Mouse (Mus musculus) heart, embryonic 10.5 days (tissue): ENCODE measurements around the gene Hmgn2. TPM values are rescaled to one million over a fixed set of nuclear protein-coding genes. Genes with fewer than 3 reads are reported as not detected.
A peak's percentile ranks its signal among the peaks of the same experiment; 100 is the strongest.

Source experiments
- DNase-seq: peaks from one replicate; pipeline ENCODE4 v3.0.0-alpha.2; 2017; ENCODE audit warnings: low spot score
- H3K27ac ChIP-seq: fragments of 300-500 bp; sonication (generic); 2 replicates; pipeline ENCODE4 v1.5.1; 2016; ENCODE audit warnings: mild to moderate bottlenecking
- H3K27me3 ChIP-seq: fragments of 300-500 bp; sonication (generic); 2 replicates; pipeline ENCODE4 v1.6.1; 2016; ENCODE audit warnings: mild to moderate bottlenecking; ENCODE audit not compliant: poor library complexity, insufficient read depth, severe bottlenecking
- H3K36me3 ChIP-seq: fragments of 300-500 bp; sonication (generic); 2 replicates; pipeline ENCODE4 v1.6.1; 2016; ENCODE audit warnings: mild to moderate bottlenecking, moderate library complexity
- H3K4me1 ChIP-seq: fragments of 300-500 bp; sonication (generic); 2 replicates; pipeline ENCODE4 v1.6.1; 2016; ENCODE audit warnings: mild to moderate bottlenecking
- H3K4me3 ChIP-seq: fragments of 300-500 bp; sonication (generic); 2 replicates; pipeline ENCODE4 v1.5.1; 2016; ENCODE audit warnings: mild to moderate bottlenecking, moderate library complexity
- H3K9me3 ChIP-seq: fragments of 300-500 bp; sonication (generic); 2 replicates; pipeline ENCODE4 v1.6.1; 2016; ENCODE audit warnings: mild to moderate bottlenecking, moderate library complexity
- WGBS: fragments of 180-500 bp; shearing (Covaris S2); methylation state at CpG from one replicate; pipeline ENCODE4 v1.1.7; 2016; 5-methylcytosine and 5-hydroxymethylcytosine counted together
- polyA plus RNA-seq: library from polyadenylated mRNA; unstranded; fragments of >200 nt; fragmentation: Nextera tagmentation; extraction: Ambion mirVana; gene quantifications from 2 replicates; pipeline ENCODE4 v1.2.1, GENCODE M21; 2016

Gene Hmgn2
- polyA plus RNA-seq, 1 experiment from 2014 or later = 2,274 TPM

- Histone ChIP-seq H3K27me3 (no peaks in the 10 kb centered on the region), H3K36me3 (peaks cover 58% of the 10 kb centered on the region), H3K9me3 (no peaks in the 10 kb centered on the region), H3K4me1 (peaks cover 27% of the 10 kb centered on the region), H3K4me3 (peak overlapping the region; percentile 80), H3K27ac (no peak overlapping the region)
- DNase-seq = no peak
- 67% methylated on average over 8 of the region's 8 CpGs for WGBS
These were observed 792 bp upstream of the Hmgn2 start for GRCm38 (mm10) chr4:133969114-133969770.

GRCm38 (mm10) chr4:133967866-133968149 is 642 bp downstream of the Hmgn2 start:
- H3K4me1 ChIP-seq = peaks cover 27% of the 10 kb centered on the region
- no peaks in the 10 kb centered on the region for H3K27me3 ChIP-seq
- no peaks in the 10 kb centered on the region for H3K9me3 ChIP-seq
- DNase-seq = peak; percentile 97
- H3K27ac ChIP-seq = peak overlapping the region; percentile 100
- peaks cover 68% of the 10 kb centered on the region for H3K36me3 ChIP-seq
- WGBS = under 1% methylated on average over 29 of the region's 29 CpGs
- peak overlapping the region; percentile 80 for H3K4me3 ChIP-seq

- peak overlapping the region; percentile 80 for H3K4me3 ChIP-seq
- peaks cover 27% of the 10 kb centered on the region for H3K4me1 ChIP-seq
- H3K36me3 ChIP-seq = peaks cover 66% of the 10 kb centered on the region
- under 1% methylated on average over 80 of the region's 101 CpGs for whole genome bisulfite sequencing
- no peaks in the 10 kb centered on the region for H3K27me3 ChIP-seq
- H3K9me3 ChIP-seq = no peaks in the 10 kb centered on the region
- H3K27ac ChIP-seq = peak overlapping the region; percentile 100
- peak; percentile 97 for DNase-seq
These were observed 1.1 kb downstream of the Hmgn2 start for GRCm38 (mm10) chr4:133967138-133967865.

GRCm38 (mm10) chr4:133966271-133966940 is 2.0 kb downstream of the Hmgn2 start:
- peak overlapping the region; percentile 100; the same call in 1 of the 2 replicates for H3K27ac ChIP-seq
- no peak for DNase-seq
- 50% methylated on average over 12 of the region's 12 CpGs for WGBS
- H3K27me3 ChIP-seq = no peaks in the 10 kb centered on the region
- peaks cover 27% of the 10 kb centered on the region for H3K4me1 ChIP-seq
- no peaks in the 10 kb centered on the region for H3K9me3 ChIP-seq
- peaks cover 59% of the 10 kb centered on the region for H3K36me3 ChIP-seq
- H3K4me3 ChIP-seq = peak overlapping the region; percentile 80

- Histone ChIP-seq H3K4me1 (peaks cover 12% of the 10 kb centered on the region), H3K27me3 (no peaks in the 10 kb centered on the region), H3K4me3 (no peak overlapping the region), H3K9me3 (no peaks in the 10 kb centered on the region), H3K36me3 (peaks cover 39% of the 10 kb centered on the region), H3K27ac (no peak overlapping the region)
- DNase-seq = no peak
- 89% methylated on average over 7 of the region's 7 CpGs for WGBS
These were observed 5.9 kb downstream of the Hmgn2 start for GRCm38 (mm10) chr4:133962566-133962965.

- Histone ChIP-seq H3K27me3 (no peaks in the 10 kb centered on the region), H3K9me3 (no peaks in the 10 kb centered on the region), H3K27ac (no peak overlapping the region), H3K36me3 (peaks cover 14% of the 10 kb centered on the region), H3K4me3 (no peak overlapping the region), H3K4me1 (no peaks in the 10 kb centered on the region)
- WGBS = 76% methylated on average over 1 of the region's 1 CpGs
- peak; percentile 47 for DNase-seq
These were observed 9.6 kb downstream of the Hmgn2 start for GRCm38 (mm10) chr4:133958884-133959283.

- Histone ChIP-seq H3K9me3 (no peaks in the 10 kb centered on the region), H3K36me3 (no peaks in the 10 kb centered on the region), H3K27ac (no peak overlapping the region), H3K27me3 (no peaks in the 10 kb centered on the region), H3K4me3 (no peak overlapping the region), H3K4me1 (no peaks in the 10 kb centered on the region)
- peak; percentile 41 for DNase-seq
- WGBS = 84% methylated on average over 4 of the region's 4 CpGs
These were observed 12.1 kb downstream of the Hmgn2 start for GRCm38 (mm10) chr4:133956358-133956757.

GRCm38 (mm10) chr4:133946736-133947135 is 21.7 kb downstream of the Hmgn2 start:
- WGBS = 38% methylated on average over 4 of the region's 4 CpGs
- Histone ChIP-seq H3K36me3 (no peaks in the 10 kb centered on the region), H3K9me3 (no peaks in the 10 kb centered on the region), H3K4me1 (peaks cover 6% of the 10 kb centered on the region), H3K27me3 (no peaks in the 10 kb centered on the region), H3K27ac (no peak overlapping the region), H3K4me3 (no peak overlapping the region)
- DNase-seq = no peak

GRCm38 (mm10) chr4:133943791-133944190 is 24.7 kb downstream of the Hmgn2 start:
- Histone ChIP-seq H3K36me3 (no peaks in the 10 kb centered on the region), H3K27me3 (no peaks in the 10 kb centered on the region), H3K9me3 (no peaks in the 10 kb centered on the region), H3K27ac (no peak overlapping the region), H3K4me1 (peaks cover 20% of the 10 kb centered on the region), H3K4me3 (no peak overlapping the region)
- 72% methylated on average over 3 of the region's 3 CpGs for WGBS
- DNase-seq = no peak

GRCm38 (mm10) chr4:133942679-133943078 is 25.8 kb downstream of the Hmgn2 start:
- H3K9me3 ChIP-seq = no peaks in the 10 kb centered on the region
- H3K36me3 ChIP-seq = no peaks in the 10 kb centered on the region
- no peak overlapping the region for H3K4me3 ChIP-seq
- no peak overlapping the region for H3K27ac ChIP-seq
- DNase-seq = no peak
- peaks cover 27% of the 10 kb centered on the region for H3K4me1 ChIP-seq
- WGBS = 91% methylated on average over 4 of the region's 4 CpGs
- no peaks in the 10 kb centered on the region for H3K27me3 ChIP-seq

- Histone ChIP-seq H3K4me3 (peak overlapping the region; percentile 8; the same call in 1 of the 2 replicates), H3K36me3 (no peaks in the 10 kb centered on the region), H3K4me1 (peaks cover 32% of the 10 kb centered on the region), H3K27ac (peak overlapping the region; percentile 74), H3K27me3 (no peaks in the 10 kb centered on the region), H3K9me3 (no peaks in the 10 kb centered on the region)
- DNase-seq = no peak
- 13% methylated on average over 3 of the region's 3 CpGs for WGBS
These were observed 26.9 kb downstream of the Hmgn2 start for GRCm38 (mm10) chr4:133941576-133941975.

- Histone ChIP-seq H3K9me3 (no peaks in the 10 kb centered on the region), H3K27ac (peak overlapping the region; percentile 74), H3K36me3 (no peaks in the 10 kb centered on the region), H3K4me1 (peaks cover 32% of the 10 kb centered on the region), H3K27me3 (no peaks in the 10 kb centered on the region), H3K4me3 (peak overlapping the region; percentile 8; the same call in 1 of the 2 replicates)
- no peak for DNase-seq
- 79% methylated on average over 13 of the region's 13 CpGs for WGBS
These were observed 27.8 kb downstream of the Hmgn2 start for GRCm38 (mm10) chr4:133940386-133941260.
